Mouse (Mus musculus) erythroblast, embryonic 14.5 days (primary cell): ENCODE data around the gene Acss3. TPM values are rescaled to one million over a fixed set of nuclear protein-coding genes. Genes with fewer than 3 reads are reported as not detected.
A peak's percentile ranks its signal among the peaks of the same experiment; 100 is the strongest.

Source experiments
- H3K27me3 ChIP-seq: 2 replicates; pipeline ENCODE4 v1.6.1; 2012; ENCODE audit warnings: inconsistent platforms; ENCODE audit not compliant: control insufficient read depth
- H3K36me3 ChIP-seq: 2 replicates; pipeline ENCODE4 v1.6.1; 2012; ENCODE audit warnings: mild to moderate bottlenecking, inconsistent platforms; ENCODE audit not compliant: control insufficient read depth
- H3K4me1 ChIP-seq: 2 replicates; pipeline ENCODE4 v1.6.1; 2012; ENCODE audit warnings: inconsistent platforms; ENCODE audit not compliant: control insufficient read depth
- H3K4me3 ChIP-seq: replicated peaks from 2 replicates; pipeline ENCODE3; 2012; ENCODE audit warnings: moderate library complexity, mild to moderate bottlenecking, inconsistent platforms
- H3K9me3 ChIP-seq: 2 replicates; pipeline ENCODE4 v1.6.1; 2012; ENCODE audit warnings: low read length, inconsistent platforms, mixed read lengths; ENCODE audit not compliant: control insufficient read depth
- GATA1 ChIP-seq: IDR thresholded peaks from 2 replicates; pipeline ENCODE4 v1.6.1; 2012; ENCODE audit warnings: low read length, inconsistent platforms, mixed read lengths
- TAL1 ChIP-seq: IDR thresholded peaks from 3 replicates; pipeline ENCODE4 v1.6.1; 2012; ENCODE audit warnings: low read length, inconsistent platforms, mixed read lengths
- polyA plus RNA-seq: library from polyadenylated mRNA; stranded (reverse); fragments of >175 nt; gene quantifications from 2 replicates; pipeline ENCODE4 v1.2.3, GENCODE M21; 2012

The Acss3 gene
- not detected in 2 replicates for polyA plus RNA-seq

GRCm38 (mm10) chr10:107123529-107124335 is at the start of gene Acss3:
Gene Acss3 (minus strand): TSS chr10:107123668.
- Histone ChIP-seq H3K4me1 (no peaks in the 10 kb centered on the region), H3K4me3 (peak within 1 kb of the TSS; percentile 52), H3K27me3 (no peaks in the 10 kb centered on the region), H3K36me3 (no peaks in the 10 kb centered on the region), H3K9me3 (no peaks in the 10 kb centered on the region)
- no peak for TF ChIP-seq GATA1
- no peak for TF ChIP-seq TAL1

- no peaks in the 10 kb centered on the region for H3K36me3 ChIP-seq
- no peaks in the 10 kb centered on the region for H3K4me1 ChIP-seq
- H3K9me3 ChIP-seq: no peaks in the 10 kb centered on the region
- H3K4me3 ChIP-seq: no peak overlapping the region
- H3K27me3 ChIP-seq: no peaks in the 10 kb centered on the region
- TF ChIP-seq TAL1: no peak
These were observed 48.7 kb upstream of the Acss3 start for GRCm38 (mm10) chr10:107172003-107172689.

GRCm38 (mm10) chr10:107166486-107166885 is 43.0 kb upstream of the Acss3 start:
- TF ChIP-seq TAL1 (no peak), GATA1 (no peak)
- H3K36me3 ChIP-seq: no peaks in the 10 kb centered on the region
- no peaks in the 10 kb centered on the region for H3K4me1 ChIP-seq
- H3K4me3 ChIP-seq: no peak overlapping the region
- no peaks in the 10 kb centered on the region for H3K27me3 ChIP-seq
- no peaks in the 10 kb centered on the region for H3K9me3 ChIP-seq

- no peak for TF ChIP-seq TAL1
- TF ChIP-seq GATA1: no peak
- Histone ChIP-seq H3K9me3 (no peaks in the 10 kb centered on the region), H3K36me3 (no peaks in the 10 kb centered on the region), H3K27me3 (no peaks in the 10 kb centered on the region), H3K4me3 (no peak overlapping the region), H3K4me1 (no peaks in the 10 kb centered on the region)
These were observed 25.3 kb upstream of the Acss3 start for GRCm38 (mm10) chr10:107148759-107149158.

- Histone ChIP-seq H3K4me1 (no peaks in the 10 kb centered on the region), H3K9me3 (no peaks in the 10 kb centered on the region), H3K4me3 (no peak overlapping the region), H3K36me3 (no peaks in the 10 kb centered on the region), H3K27me3 (no peaks in the 10 kb centered on the region)
- TF ChIP-seq TAL1: no peak
- no peak for TF ChIP-seq GATA1
These were observed 20.5 kb upstream of the Acss3 start for GRCm38 (mm10) chr10:107144016-107144415.

GRCm38 (mm10) chr10:107142910-107143309 is 19.4 kb upstream of the Acss3 start:
- no peaks in the 10 kb centered on the region for H3K9me3 ChIP-seq
- H3K27me3 ChIP-seq: no peaks in the 10 kb centered on the region
- TF ChIP-seq TAL1 (no peak), GATA1 (no peak)
- no peaks in the 10 kb centered on the region for H3K36me3 ChIP-seq
- no peak overlapping the region for H3K4me3 ChIP-seq
- H3K4me1 ChIP-seq: no peaks in the 10 kb centered on the region

GRCm38 (mm10) chr10:107122744-107123528 is 532 bp downstream of the Acss3 start:
- Histone ChIP-seq H3K9me3 (no peaks in the 10 kb centered on the region), H3K4me3 (peak overlapping the region; percentile 52), H3K4me1 (no peaks in the 10 kb centered on the region), H3K27me3 (no peaks in the 10 kb centered on the region), H3K36me3 (no peaks in the 10 kb centered on the region)
- TF ChIP-seq TAL1 (no peak), GATA1 (no peak)

- TF ChIP-seq TAL1 (no peak), GATA1 (no peak)
- no peaks in the 10 kb centered on the region for H3K36me3 ChIP-seq
- no peaks in the 10 kb centered on the region for H3K4me1 ChIP-seq
- no peak overlapping the region for H3K4me3 ChIP-seq
- no peaks in the 10 kb centered on the region for H3K9me3 ChIP-seq
- H3K27me3 ChIP-seq: no peaks in the 10 kb centered on the region
These were observed 2.2 kb downstream of the Acss3 start for GRCm38 (mm10) chr10:107121301-107121700.

GRCm38 (mm10) chr10:107119135-107119534 is 4.3 kb downstream of the Acss3 start:
- H3K4me3 ChIP-seq: no peak overlapping the region
- H3K27me3 ChIP-seq: no peaks in the 10 kb centered on the region
- no peaks in the 10 kb centered on the region for H3K9me3 ChIP-seq
- no peak for TF ChIP-seq TAL1
- TF ChIP-seq GATA1: no peak
- H3K36me3 ChIP-seq: no peaks in the 10 kb centered on the region
- H3K4me1 ChIP-seq: no peaks in the 10 kb centered on the region
